Mouse (Mus musculus) lung, adult 2 months (tissue): Measurements from ENCODE around the gene Sipa1l3.

Source experiments
- CTCF ChIP-seq: fragments of 200-500 bp; IDR thresholded peaks from 2 replicates; pipeline ENCODE4 v1.5.1; 2011; ENCODE audit warnings: mild to moderate bottlenecking, low read length, control low read depth; ENCODE audit not compliant: insufficient read depth
- POLR2A ChIP-seq: fragments of 200-500 bp; IDR thresholded peaks from 2 replicates; pipeline ENCODE4 v1.6.1; 2011; ENCODE audit warnings: low read depth, mild to moderate bottlenecking, control low read depth, low read length, borderline replicate concordance; ENCODE audit errors: extremely low read depth

GRCm38 (mm10) chr7:29283876-29284275 lies 234.6 kb downstream of the Sipa1l3 start:
- TF ChIP-seq CTCF (no peak), POLR2A (no peak)
